Mouse (Mus musculus) heart, embryonic 15.5 days (tissue): ENCODE results near the gene Efcab5. TPM values are rescaled to one million over a fixed set of nuclear protein-coding genes. Genes with fewer than 3 reads are reported as not detected.

ENCODE experiments used
- ATAC-seq: fragments of 200-750 bp; cut with Nextera tagmentation; replicated peaks from 2 replicates; pipeline ENCODE4 v1.8.0; 2017; ENCODE audit warnings: low read depth, moderate TSS enrichment; ENCODE audit not compliant: insufficient number of reproducible peaks, insufficient read depth, low FRiP score
- H3K27ac ChIP-seq: fragments of 300-500 bp; sonication (generic); 2 replicates; pipeline ENCODE4 v1.5.1; 2015; ENCODE audit warnings: mild to moderate bottlenecking, inconsistent platforms
- H3K27me3 ChIP-seq: fragments of 300-500 bp; sonication (generic); 2 replicates; pipeline ENCODE4 v1.6.1; 2015; ENCODE audit warnings: inconsistent platforms
- H3K36me3 ChIP-seq: fragments of 300-500 bp; sonication (generic); 2 replicates; pipeline ENCODE4 v1.6.1; 2015; ENCODE audit warnings: mild to moderate bottlenecking, inconsistent platforms
- H3K4me1 ChIP-seq: fragments of 300-500 bp; sonication (generic); replicated peaks from 2 replicates; pipeline ENCODE4 v1.6.1; 2015; ENCODE audit warnings: inconsistent platforms
- H3K4me2 ChIP-seq: fragments of 300-500 bp; sonication (generic); 2 replicates; pipeline ENCODE4 v1.6.1; 2015; ENCODE audit warnings: inconsistent platforms, mild to moderate bottlenecking, moderate library complexity
- H3K4me3 ChIP-seq: fragments of 300-500 bp; sonication (generic); 2 replicates; pipeline ENCODE4 v1.5.1; 2015; ENCODE audit warnings: mild to moderate bottlenecking, inconsistent platforms
- H3K9ac ChIP-seq: fragments of 300-500 bp; sonication (generic); 2 replicates; pipeline ENCODE4 v1.6.1; 2015; ENCODE audit warnings: mild to moderate bottlenecking, inconsistent platforms
- H3K9me3 ChIP-seq: fragments of 300-500 bp; sonication (generic); replicated peaks from 2 replicates; pipeline ENCODE4 v1.6.1; 2016; ENCODE audit warnings: inconsistent platforms
- WGBS: fragments of 180-500 bp; shearing (Covaris S2); methylation state at CpG from one replicate; pipeline ENCODE4 v1.1.7; 2015; ENCODE audit warnings: mixed read lengths; 5-methylcytosine and 5-hydroxymethylcytosine counted together
- polyA plus RNA-seq: library from polyadenylated mRNA; unstranded; fragments of >200 nt; fragmentation: Nextera tagmentation; extraction: Ambion mirVana; gene quantifications from 2 replicates; pipeline ENCODE4 v1.2.1, GENCODE M21; 2015

The Efcab5 gene
- polyA plus RNA-seq: 0.28 and 0.30 TPM in 2 replicates

DNA sequence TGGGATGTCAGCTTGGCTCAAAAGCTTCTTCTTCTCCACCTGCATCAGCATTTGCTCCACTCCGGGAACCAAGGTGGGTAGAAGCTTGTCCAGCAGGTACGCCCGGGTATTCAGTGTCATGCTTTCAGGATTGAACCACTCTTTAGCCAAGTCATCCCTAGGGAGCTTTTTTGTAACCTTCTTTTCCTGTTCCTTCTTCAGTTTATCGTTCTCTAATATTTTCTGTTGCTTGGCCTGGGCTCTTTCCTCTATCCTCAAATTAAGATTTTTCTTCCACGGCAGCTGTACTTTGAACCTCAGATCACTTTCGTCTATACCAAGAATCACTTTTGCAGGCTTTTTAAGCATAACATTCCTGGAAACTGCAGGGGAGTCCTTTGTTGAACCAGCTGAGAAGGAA, at the start of gene Efcab5:
Efcab5 (minus strand) TSS at position 101 of the 400 bp plus-strand sequence.
- Histone ChIP-seq H3K4me1 (peaks cover 5% of the 10 kb centered on the region), H3K27me3 (no peaks in the 10 kb centered on the region), H3K4me2 (no peak within 1 kb of the TSS), H3K27ac (no peak within 1 kb of the TSS), H3K4me3 (no peak within 1 kb of the TSS), H3K9me3 (no peaks in the 10 kb centered on the region), H3K36me3 (no peaks in the 10 kb centered on the region), H3K9ac (no peak within 1 kb of the TSS)
- 77% methylated on average over 6 of the region's 6 CpGs for WGBS
- ATAC-seq: no peak

DNA sequence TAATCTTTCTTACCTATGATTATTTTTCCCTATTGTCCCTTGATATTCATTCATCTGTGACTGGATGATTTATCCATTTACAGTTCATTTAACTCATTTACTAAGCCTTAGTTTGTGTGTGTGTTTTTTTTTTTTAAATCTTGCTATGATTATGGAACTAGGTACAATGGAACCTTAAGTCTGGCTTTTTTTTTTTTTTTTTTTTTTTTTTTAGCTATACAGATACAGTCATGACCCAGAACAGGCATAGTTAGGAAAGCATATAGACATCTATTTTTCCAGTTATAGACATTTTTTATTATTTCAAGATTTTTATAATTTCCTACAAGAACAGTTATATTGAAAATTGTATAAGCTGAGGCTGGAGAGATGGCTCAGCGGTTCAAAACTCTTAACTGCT, 46.5 kb upstream of the Efcab5 start:
- Histone ChIP-seq H3K9ac (no peak overlapping the region), H3K27ac (no peak overlapping the region), H3K27me3 (no peaks in the 10 kb centered on the region), H3K4me2 (no peak overlapping the region), H3K4me1 (no peaks in the 10 kb centered on the region), H3K9me3 (no peaks in the 10 kb centered on the region), H3K36me3 (no peaks in the 10 kb centered on the region), H3K4me3 (no peak overlapping the region)
- no peak for ATAC-seq
- WGBS: 92% methylated on average over 1 of the region's 1 CpGs

DNA sequence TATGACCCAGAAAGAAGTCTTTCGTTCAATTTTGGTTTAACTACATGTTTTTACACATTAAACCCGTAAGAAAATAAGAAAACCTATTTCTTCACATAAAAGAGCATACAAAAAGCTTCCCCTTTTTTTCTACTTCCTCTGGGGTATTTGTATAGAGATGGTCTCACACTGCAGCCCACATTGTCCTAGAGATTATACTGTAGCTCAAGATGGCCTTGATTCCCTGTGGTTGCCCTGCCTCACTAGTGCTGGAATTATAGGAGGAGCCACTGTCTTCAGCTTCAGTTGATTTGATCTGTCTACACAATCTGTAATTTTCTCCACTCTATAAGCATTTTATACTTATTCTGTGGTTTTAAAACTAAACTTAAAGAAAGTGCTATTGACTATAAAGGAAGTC, 42.7 kb upstream of the Efcab5 start:
- Histone ChIP-seq H3K27me3 (no peaks in the 10 kb centered on the region), H3K4me1 (no peaks in the 10 kb centered on the region), H3K36me3 (no peaks in the 10 kb centered on the region), H3K27ac (no peak overlapping the region), H3K9ac (no peak overlapping the region), H3K9me3 (no peaks in the 10 kb centered on the region), H3K4me3 (no peak overlapping the region), H3K4me2 (no peak overlapping the region)
- 93% methylated on average over 2 of the region's 2 CpGs for WGBS
- ATAC-seq: no peak

DNA sequence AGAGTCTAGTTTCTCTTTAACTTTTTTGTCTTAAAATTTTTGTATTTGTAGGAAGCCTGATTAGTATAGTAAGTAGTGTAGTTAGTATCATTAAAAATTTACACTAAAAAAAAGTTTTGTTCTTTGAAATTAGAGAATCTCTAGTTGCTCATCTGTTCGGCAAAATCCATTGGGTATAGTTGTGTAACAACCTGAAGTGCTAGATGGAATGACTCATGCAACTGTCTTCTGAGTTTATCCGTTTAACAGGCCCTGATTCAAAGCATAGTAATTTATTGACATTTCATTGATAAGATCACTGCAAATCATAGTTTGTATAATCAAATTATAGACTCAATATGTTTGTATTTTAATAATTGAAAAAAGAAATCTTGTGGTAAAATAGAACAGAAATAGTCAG, 42.0 kb upstream of the Efcab5 start:
- 84% methylated on average over 2 of the region's 2 CpGs for WGBS
- no peak for ATAC-seq

DNA sequence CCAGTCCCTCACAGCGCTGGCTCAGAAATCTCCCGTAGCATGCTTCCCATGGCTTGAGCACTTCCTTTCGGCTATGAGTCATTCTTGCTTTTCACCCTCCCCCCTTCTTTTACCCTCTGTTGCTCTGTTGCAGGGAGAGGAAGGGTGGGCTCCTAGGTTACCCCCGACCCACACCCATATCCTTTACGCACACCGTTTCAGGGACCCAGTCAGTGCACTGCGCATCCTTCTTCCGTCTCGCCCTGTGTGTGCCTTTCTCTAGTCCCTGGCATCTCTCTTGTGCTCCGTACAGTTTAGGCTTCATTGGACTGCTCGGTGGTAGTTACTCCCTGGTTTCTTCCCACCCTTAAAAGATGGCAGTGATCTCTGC, 28.0 kb upstream of the Efcab5 start:
- Histone ChIP-seq H3K4me3 (peak overlapping the region; percentile 86), H3K4me2 (peak overlapping the region; percentile 79), H3K9ac (peak overlapping the region; percentile 86), H3K27me3 (no peaks in the 10 kb centered on the region), H3K4me1 (peaks cover 17% of the 10 kb centered on the region), H3K27ac (peak overlapping the region; percentile 95), H3K9me3 (no peaks in the 10 kb centered on the region), H3K36me3 (no peaks in the 10 kb centered on the region)
- WGBS: under 1% methylated on average over 11 of the region's 11 CpGs
- peak; percentile 54 for ATAC-seq

More for the DNA sequence above, 42.0 kb upstream of the Efcab5 start:
- H3K36me3 ChIP-seq: no peaks in the 10 kb centered on the region
- no peak overlapping the region for H3K4me2 ChIP-seq
- H3K4me3 ChIP-seq: no peak overlapping the region
- H3K9me3 ChIP-seq: no peaks in the 10 kb centered on the region
- H3K27me3 ChIP-seq: no peaks in the 10 kb centered on the region
- no peaks in the 10 kb centered on the region for H3K4me1 ChIP-seq
- H3K27ac ChIP-seq: no peak overlapping the region
- no peak overlapping the region for H3K9ac ChIP-seq

DNA sequence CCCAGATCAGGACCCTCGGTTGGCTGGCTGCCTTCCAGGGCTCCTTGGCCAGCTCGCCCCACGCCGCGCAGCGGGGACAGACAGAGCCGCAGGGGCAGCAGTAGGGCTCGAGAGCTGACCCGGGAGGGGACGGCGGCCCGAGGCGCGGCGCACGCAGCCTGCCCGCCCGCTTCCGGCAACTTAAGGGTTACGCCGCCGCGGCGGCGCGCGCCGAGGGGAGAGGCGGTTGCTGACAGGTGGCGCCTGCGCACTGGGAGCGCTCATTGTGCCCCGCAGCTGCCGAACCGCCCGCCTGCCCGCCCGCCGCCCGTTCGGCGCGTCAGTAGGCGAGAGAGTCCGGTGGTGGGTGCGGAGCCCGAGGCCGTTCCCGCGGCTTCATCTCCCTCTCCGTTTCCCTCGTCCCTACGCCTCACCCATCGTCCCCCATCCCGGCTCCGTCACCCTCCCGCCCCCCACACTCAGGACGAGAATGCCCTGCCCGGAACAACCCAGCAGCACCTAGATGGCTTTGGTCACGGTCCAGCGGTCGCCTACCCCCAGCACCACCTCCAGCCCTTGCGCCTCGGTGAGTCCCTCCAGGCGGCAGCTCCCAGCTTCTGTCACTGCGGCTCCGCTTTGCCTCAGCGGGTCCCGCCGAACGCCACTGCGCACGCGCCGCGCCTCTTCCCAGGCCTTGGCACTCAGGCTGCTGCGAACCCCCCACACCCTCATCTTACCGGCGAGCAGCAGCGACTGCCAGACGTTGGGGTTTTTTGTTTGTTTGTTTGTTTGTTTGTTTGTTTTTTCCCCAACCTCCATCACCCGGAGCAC, 27.4 kb upstream of the Efcab5 start, which contains the start of gene Ssh2:
Ssh2 (plus strand) TSS at position 337 of the 810 bp plus-strand sequence.
- Histone ChIP-seq H3K27ac (peak within 1 kb of the TSS; percentile 95), H3K36me3 (no peaks in the 10 kb centered on the region), H3K4me1 (peaks cover 17% of the 10 kb centered on the region), H3K4me3 (peak within 1 kb of the TSS; percentile 86), H3K27me3 (no peaks in the 10 kb centered on the region), H3K4me2 (peak within 1 kb of the TSS; percentile 79), H3K9me3 (no peaks in the 10 kb centered on the region), H3K9ac (peak within 1 kb of the TSS; percentile 86)
- WGBS: under 1% methylated on average over 82 of the region's 82 CpGs
- peak; percentile 86 for ATAC-seq

DNA sequence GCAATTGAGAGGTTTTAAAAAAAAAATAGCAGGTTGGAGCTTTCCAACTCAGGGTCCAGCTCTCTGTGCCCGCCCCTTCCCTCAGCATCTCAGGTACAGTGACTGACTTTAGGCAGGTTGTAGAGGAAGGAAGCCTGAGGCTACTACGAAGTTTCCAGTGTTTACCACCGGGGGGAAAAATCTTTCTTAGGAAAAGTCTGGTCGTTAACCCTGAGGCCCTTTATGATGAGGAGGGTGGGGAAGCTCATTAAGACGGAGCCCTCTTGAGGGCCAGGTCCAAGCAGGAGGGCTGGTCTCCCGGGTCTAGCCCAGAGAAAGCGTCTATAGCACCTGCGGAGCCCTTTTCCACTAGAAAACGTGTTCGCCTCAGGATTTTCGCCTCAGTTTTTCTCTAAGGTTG, 26.7 kb upstream of the Efcab5 start:
- ATAC-seq: peak; percentile 56; the same call in 1 of the 2 replicates
- peak overlapping the region; percentile 86 for H3K9ac ChIP-seq
- H3K36me3 ChIP-seq: no peaks in the 10 kb centered on the region
- H3K27ac ChIP-seq: peak overlapping the region; percentile 95
- H3K9me3 ChIP-seq: no peaks in the 10 kb centered on the region
- peaks cover 17% of the 10 kb centered on the region for H3K4me1 ChIP-seq
- no peaks in the 10 kb centered on the region for H3K27me3 ChIP-seq
- H3K4me3 ChIP-seq: peak overlapping the region; percentile 86
- under 1% methylated on average over 11 of the region's 11 CpGs for WGBS
- peak overlapping the region; percentile 79 for H3K4me2 ChIP-seq

DNA sequence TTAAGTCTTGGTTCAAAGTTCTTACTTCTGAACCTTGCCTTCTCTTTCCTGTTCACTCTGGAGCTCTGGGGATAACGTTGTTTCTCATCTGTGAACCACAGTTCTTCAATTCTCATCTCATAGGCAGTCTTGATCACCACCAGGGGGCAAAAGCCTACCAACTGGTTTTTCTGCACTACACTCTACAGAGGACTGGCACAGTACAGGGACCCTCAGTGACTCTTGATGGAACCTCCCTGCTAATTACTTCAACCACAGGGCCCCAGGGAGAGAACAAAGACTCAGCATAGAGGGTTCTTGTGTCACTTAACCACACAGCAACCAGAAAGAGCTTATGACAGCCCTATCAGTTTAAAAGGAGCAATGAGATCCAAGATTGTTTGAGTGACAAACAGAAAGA, 26.0 kb upstream of the Efcab5 start:
- Histone ChIP-seq H3K27me3 (no peaks in the 10 kb centered on the region), H3K36me3 (no peaks in the 10 kb centered on the region), H3K9me3 (no peaks in the 10 kb centered on the region), H3K4me3 (no peak overlapping the region), H3K4me2 (peak overlapping the region; percentile 79; the same call in 1 of the 2 replicates), H3K9ac (no peak overlapping the region), H3K4me1 (peaks cover 17% of the 10 kb centered on the region), H3K27ac (no peak overlapping the region)
- ATAC-seq: peak; percentile 45; the same call in 1 of the 2 replicates
- WGBS: 6% methylated on average over 1 of the region's 1 CpGs

DNA sequence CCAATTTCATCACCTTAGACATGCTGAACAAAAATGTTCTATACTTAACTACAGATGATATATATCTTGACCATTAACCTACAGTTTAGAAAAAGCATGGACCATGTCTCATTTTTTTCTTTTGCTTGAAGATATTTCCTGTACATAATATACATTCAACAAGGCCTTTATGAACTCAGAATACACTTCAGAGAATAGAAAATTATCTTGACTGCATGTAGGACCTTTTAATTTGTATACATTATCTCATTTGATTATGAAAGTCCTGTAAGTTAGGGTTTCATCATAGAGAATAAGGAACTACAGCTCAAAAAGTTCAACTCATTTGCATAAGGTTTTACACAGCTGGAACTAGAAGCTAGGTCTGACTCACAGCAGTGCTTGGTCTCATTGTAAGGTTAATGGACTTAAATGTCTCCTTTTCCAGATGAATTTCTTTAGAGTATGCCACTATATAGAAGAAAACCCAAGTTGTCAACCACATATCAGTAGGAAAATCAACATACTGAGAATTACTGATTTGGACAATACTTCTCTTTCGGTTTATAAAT, 25.4 kb upstream of the Efcab5 start:
- Histone ChIP-seq H3K4me2 (no peak overlapping the region), H3K4me3 (no peak overlapping the region), H3K9ac (no peak overlapping the region), H3K4me1 (peaks cover 17% of the 10 kb centered on the region), H3K27ac (no peak overlapping the region), H3K9me3 (no peaks in the 10 kb centered on the region), H3K27me3 (no peaks in the 10 kb centered on the region), H3K36me3 (no peaks in the 10 kb centered on the region)
- 84% methylated on average over 1 of the region's 1 CpGs for WGBS
- no peak for ATAC-seq

DNA sequence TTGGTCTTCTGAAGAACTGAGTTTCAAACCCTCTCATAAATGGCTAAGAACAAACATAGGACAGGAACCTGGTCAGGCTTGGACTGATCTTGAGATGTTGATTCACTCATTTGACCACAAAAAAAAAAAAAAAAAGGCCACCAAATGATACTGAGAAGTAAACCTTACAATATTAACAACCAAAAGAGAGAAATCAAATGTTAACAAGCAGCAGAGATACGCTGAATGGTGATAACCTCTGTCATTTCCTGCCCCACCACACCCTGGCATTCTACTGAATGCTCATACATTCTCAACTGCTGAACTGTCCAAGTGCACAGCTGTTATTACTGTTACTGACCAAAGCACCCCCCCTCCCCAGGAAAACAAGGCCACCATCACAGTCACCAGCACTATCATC, 11.9 kb upstream of the Efcab5 start:
- Histone ChIP-seq H3K4me2 (no peak overlapping the region), H3K4me1 (peaks cover 11% of the 10 kb centered on the region; the same call in 1 of the 2 replicates), H3K27ac (no peak overlapping the region), H3K9me3 (no peaks in the 10 kb centered on the region), H3K27me3 (no peaks in the 10 kb centered on the region), H3K4me3 (no peak overlapping the region), H3K9ac (no peak overlapping the region), H3K36me3 (no peaks in the 10 kb centered on the region)
- ATAC-seq: no peak
- WGBS: 74% methylated on average over 1 of the region's 1 CpGs

DNA sequence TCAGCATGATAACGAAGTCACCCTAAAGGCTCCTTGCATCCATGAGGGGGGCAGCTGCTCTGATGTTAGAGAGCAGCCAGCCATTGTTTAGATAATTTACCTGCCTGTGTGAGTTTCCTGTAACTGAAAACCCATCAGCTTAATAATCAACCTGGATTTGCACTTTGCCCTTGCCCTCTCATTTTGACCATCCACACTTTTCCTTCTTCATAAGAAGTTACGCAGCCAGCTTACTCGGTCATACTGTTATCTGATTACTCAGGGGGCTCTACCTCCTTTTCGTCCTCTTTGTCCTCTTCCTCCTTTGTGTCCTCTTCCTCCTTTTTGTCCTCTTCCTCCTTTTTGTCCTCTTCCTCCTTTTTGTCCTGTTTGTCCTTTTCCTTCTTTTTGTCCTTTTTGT, 10.9 kb upstream of the Efcab5 start:
- H3K9me3 ChIP-seq: no peaks in the 10 kb centered on the region
- H3K4me1 ChIP-seq: peaks cover 20% of the 10 kb centered on the region; the same call in 1 of the 2 replicates
- no peak overlapping the region for H3K4me3 ChIP-seq
- H3K4me2 ChIP-seq: no peak overlapping the region
- H3K36me3 ChIP-seq: no peaks in the 10 kb centered on the region
- no peak overlapping the region for H3K9ac ChIP-seq
- H3K27ac ChIP-seq: no peak overlapping the region
- ATAC-seq: no peak
- H3K27me3 ChIP-seq: no peaks in the 10 kb centered on the region
- 70% methylated on average over 4 of the region's 4 CpGs for WGBS
